In the genomic region with DNA sequence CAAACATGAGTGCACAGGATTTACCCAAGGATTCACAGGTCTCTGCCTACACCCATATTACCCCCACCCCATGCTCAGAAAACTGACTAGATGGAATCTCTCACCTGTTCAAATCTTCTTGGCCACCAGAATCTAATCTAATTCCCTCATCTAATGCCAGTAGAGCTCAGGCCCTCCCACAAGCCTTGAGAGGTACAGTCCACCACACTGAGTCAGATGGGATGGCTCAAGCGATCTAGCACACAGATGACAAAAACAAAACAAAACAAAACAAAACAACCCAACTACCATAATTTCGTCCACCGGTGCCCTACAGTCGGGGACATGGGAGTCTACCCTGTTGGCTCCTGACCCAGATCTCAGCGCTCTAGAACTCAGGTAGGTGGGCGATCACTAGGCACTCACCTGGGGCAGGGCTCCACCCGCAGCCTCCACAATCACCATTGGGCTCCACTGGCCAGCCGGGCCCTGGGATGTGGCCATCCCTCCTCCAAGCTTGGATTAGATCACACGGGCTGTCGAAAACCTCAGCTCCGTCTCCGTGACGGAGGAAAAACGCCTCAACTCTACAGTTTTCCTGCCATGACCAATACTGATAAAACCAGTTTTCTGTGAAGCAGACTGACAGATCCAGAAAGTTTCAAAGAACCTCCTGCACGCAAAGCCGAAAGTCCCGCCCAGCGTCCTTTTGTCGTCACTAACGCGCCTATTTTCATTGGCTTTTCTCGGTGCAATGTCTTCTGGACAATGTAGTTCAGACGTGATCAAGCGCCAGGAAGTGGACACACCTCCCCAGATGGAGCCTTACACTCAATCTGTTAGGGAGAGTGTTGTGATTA, we compare ENCODE assay signal across 7 mouse cellular contexts. TPM values are rescaled to one million over a fixed set of nuclear protein-coding genes. Genes with fewer than 3 reads are reported as not detected.
A peak's percentile ranks its signal among the peaks of the same experiment; 100 is the strongest.
DNase-seq lines count a peak whose midpoint lies in the region; ATAC-seq and TF ChIP-seq lines count a peak whose summit lies in the region.
"Not testable (repeated sequence)": the region's sequence is repeated elsewhere in the genome, so short reads cannot be mapped to it uniquely, and the experiment has no call there.

TSS of gene Zfp772 (minus strand) at position 686 of the 839 bp plus-strand sequence.

- H3K4me2 ChIP-seq in embryonic facial prominence, embryonic 13.5 days, result peak within 1 kb of the TSS; percentile 66
- peak within 1 kb of the TSS; percentile 73 for H3K4me2 ChIP-seq in heart, embryonic 13.5 days
- peak within 1 kb of the TSS; percentile 47 for H3K4me2 ChIP-seq in limb, embryonic 11.5 days (ENCODE audit: low read depth, severe bottlenecking)
- H3K4me2 ChIP-seq in midbrain, embryonic 11.5 days, result peak within 1 kb of the TSS; percentile 43

- DNase-seq in adrenal gland, postnatal 25 days, result peak; percentile 13
- peak; percentile 66 for DNase-seq in kidney, adult 9 months
- DNase-seq in limb, embryonic 11.5 days (ENCODE audit: low spot score), result peak; percentile 31
- DNase-seq in midbrain, embryonic 11.5 days (ENCODE audit: low spot score, missing footprints), result peak; percentile 91

- peak within 1 kb of the TSS; percentile 56 for H3K4me3 ChIP-seq in embryonic facial prominence, embryonic 13.5 days
- peak within 1 kb of the TSS; percentile 62 for H3K4me3 ChIP-seq in heart, embryonic 13.5 days
- peak within 1 kb of the TSS; percentile 43 for H3K4me3 ChIP-seq in limb, embryonic 11.5 days (ENCODE audit: low read depth, low read length)
- peak within 1 kb of the TSS; percentile 43 for H3K4me3 ChIP-seq in midbrain, embryonic 11.5 days (ENCODE audit: low read depth, low read length)
- H3K4me3 ChIP-seq in small intestine, adult 2 months (ENCODE audit: low read depth, low read length), result peak within 1 kb of the TSS; percentile 65

- TF ChIP-seq POLR2A in small intestine, adult 2 months (IDR thresholded peaks at IDR 0.05; ENCODE audit: low read depth, low read length), result not testable (repeated sequence)

- peak within 1 kb of the TSS; percentile 72 for H3K9ac ChIP-seq in embryonic facial prominence, embryonic 13.5 days
- peak within 1 kb of the TSS; percentile 80 for H3K9ac ChIP-seq in heart, embryonic 13.5 days
- 0 out of 2 replicates have a peak within 1 kb of the TSS, but pooled peaks have one; percentile 22 for H3K9ac ChIP-seq in limb, embryonic 11.5 days (ENCODE audit: low read length)
- H3K9ac ChIP-seq in midbrain, embryonic 11.5 days (ENCODE audit: low read length), result peak within 1 kb of the TSS; percentile 44

- H3K9me3 ChIP-seq in embryonic facial prominence, embryonic 13.5 days; heart, embryonic 13.5 days; limb, embryonic 11.5 days (ENCODE audit: control insufficient read depth, low read length); midbrain, embryonic 11.5 days (ENCODE audit: control insufficient read depth, low read length): not testable (repeated sequence)

- WGBS in embryonic facial prominence, embryonic 13.5 days, result 2% methylated on average over 24 of the region's 24 CpGs
- WGBS in heart, embryonic 13.5 days, result under 1% methylated on average over 24 of the region's 24 CpGs
- under 1% methylated on average over 24 of the region's 24 CpGs for WGBS in limb, embryonic 11.5 days
- WGBS in midbrain, embryonic 11.5 days, result 2% methylated on average over 24 of the region's 24 CpGs
- under 1% methylated on average over 24 of the region's 24 CpGs for WGBS in small intestine, adult 2 months

- TF ChIP-seq CTCF in small intestine, adult 2 months (IDR thresholded peaks at IDR 0.05; ENCODE audit: extremely low read depth, insufficient read length, insufficient replicate concordance, low read depth, low read length), result not testable (repeated sequence)

- not testable (repeated sequence) for H3K27ac ChIP-seq in embryonic facial prominence, embryonic 13.5 days; heart, embryonic 13.5 days (replicated peaks); limb, embryonic 11.5 days (replicated peaks; ENCODE audit: low read depth, low read length); midbrain, embryonic 11.5 days (ENCODE audit: low read depth, low read length); small intestine, adult 2 months (ENCODE audit: insufficient read depth, low read depth, low read length)

- H3K36me3 ChIP-seq in embryonic facial prominence, embryonic 13.5 days, result peaks cover 17% of the 10 kb centered on the region
- peaks cover 16% of the 10 kb centered on the region for H3K36me3 ChIP-seq in heart, embryonic 13.5 days
- not testable (repeated sequence) for H3K36me3 ChIP-seq in limb, embryonic 11.5 days (ENCODE audit: control insufficient read depth, insufficient read depth, low read length); midbrain, embryonic 11.5 days (ENCODE audit: control insufficient read depth, insufficient read depth, low read length); small intestine, adult 2 months (ENCODE audit: control insufficient read depth, insufficient read depth, low read length)

- H3K4me1 ChIP-seq in embryonic facial prominence, embryonic 13.5 days; heart, embryonic 13.5 days; limb, embryonic 11.5 days (ENCODE audit: control insufficient read depth, insufficient read depth, low read length); midbrain, embryonic 11.5 days (ENCODE audit: control insufficient read depth, insufficient read depth, low read length); small intestine, adult 2 months (ENCODE audit: control insufficient read depth, insufficient read depth, insufficient read length, low read length): not testable (repeated sequence)

- not testable (repeated sequence) for ATAC-seq in embryonic facial prominence, embryonic 13.5 days (ENCODE audit: insufficient number of reproducible peaks, insufficient read depth, low FRiP score, low TSS enrichment, low read depth); heart, embryonic 13.5 days (ENCODE audit: extremely low read depth, insufficient number of reproducible peaks, low FRiP score, low TSS enrichment); limb, embryonic 11.5 days (ENCODE audit: insufficient number of reproducible peaks, low FRiP score, low TSS enrichment, low read depth)
- ATAC-seq in midbrain, embryonic 11.5 days (ENCODE audit: low FRiP score), result 0 out of 2 replicates have a peak, but pooled peaks have one; percentile 62

- not testable (repeated sequence) for H3K27me3 ChIP-seq in embryonic facial prominence, embryonic 13.5 days; heart, embryonic 13.5 days (replicated peaks); limb, embryonic 11.5 days (ENCODE audit: control insufficient read depth, insufficient read depth, low read length); midbrain, embryonic 11.5 days (ENCODE audit: control insufficient read depth, insufficient read depth, low read length); small intestine, adult 2 months (ENCODE audit: control insufficient read depth, insufficient read depth, low read length)

RNA-seq across cellular contexts. Expression of gene Zfp772, which starts in this region (rescaled TPM):
- 5.3 and 5.8 TPM in 2 replicates for total RNA-seq in adrenal gland, postnatal 25 days (2021)
- 8.9 and 11.9 TPM in 2 replicates for polyA plus RNA-seq in embryonic facial prominence, embryonic 13.5 days (2015; fragmentation: Nextera tagmentation; extraction: Ambion mirVana)
- polyA plus RNA-seq in heart, embryonic 13.5 days (2015; fragmentation: Nextera tagmentation; extraction: Ambion mirVana), result 3.7 and 3.9 TPM in 2 replicates
- polyA plus RNA-seq in limb, embryonic 11.5 days (2014; fragmentation: Nextera tagmentation; extraction: Ambion mirVana), result 11.8 and 12.8 TPM in 2 replicates
- polyA plus RNA-seq in midbrain, embryonic 11.5 days (2014; fragmentation: Nextera tagmentation; extraction: Ambion mirVana), result 10.7 and 11.4 TPM in 2 replicates
- polyA plus RNA-seq in small intestine, adult 2 months (2012; rRNA removed), result 0.32 and 0.34 TPM in 2 replicates

Comparison
In these comparisons a context has a peak if more than half of its experiments do, and no peak if none do; other contexts are left out.
1. DNase-seq: peak in every context shown above with its lines; median percentile 91 in midbrain, embryonic 11.5 days; 66 in kidney, adult 9 months; 31 in limb, embryonic 11.5 days; 13 in adrenal gland, postnatal 25 days.
2. H3K9ac ChIP-seq: peak in every context shown above with its lines; median percentile 80 in heart, embryonic 13.5 days; 72 in embryonic facial prominence, embryonic 13.5 days; 44 in midbrain, embryonic 11.5 days; 22 in limb, embryonic 11.5 days.